Mouse (Mus musculus) MEL (cell line): ENCODE results near the gene Vmn2r51. TPM values are rescaled to one million over a fixed set of nuclear protein-coding genes. Genes with fewer than 3 reads are reported as not detected.
"Not testable (repeated sequence)": the region's sequence is repeated elsewhere in the genome, so short reads cannot be mapped to it uniquely, and the experiment has no call there.

Experiments
- DNase-seq: peaks from one replicate; pipeline ENCODE4 v3.0.0; 2011; ENCODE audit warnings: low read depth, low spot score
- H3K27ac ChIP-seq: 2 replicates; pipeline ENCODE4 v1.5.1; 2012; ENCODE audit warnings: low read depth, mild to moderate bottlenecking, control low read depth, low read length, moderate library complexity; ENCODE audit not compliant: control insufficient read depth
- H3K27me3 ChIP-seq, 2 experiments: fragments of 150-350 bp in 1 of 2; sonication (generic) in 1 of 2; 2 replicates each; pipeline ENCODE4 v1.6.1; 2012; ENCODE audit warnings: low read length in 2 of 2, mild to moderate bottlenecking in 2 of 2, improper control_type of control experiment in 1 of 2, moderate library complexity in 1 of 2; ENCODE audit not compliant: insufficient read depth in 2 of 2, control insufficient read depth in 1 of 2
- H3K36me3 ChIP-seq, 2 experiments: 2 replicates each; pipeline ENCODE4 v1.6.1; 2012 to 2014; ENCODE audit warnings: low read length in 2 of 2, improper control_type of control experiment in 1 of 2, inconsistent platforms in 1 of 2, mild to moderate bottlenecking in 1 of 2; ENCODE audit not compliant: insufficient read depth in 2 of 2, control insufficient read depth in 1 of 2
- H3K4me1 ChIP-seq, 2 experiments: fragments of 150-350 bp in 1 of 2; sonication (generic) in 1 of 2; 2 replicates each; pipeline ENCODE4 v1.6.1; 2012; ENCODE audit warnings: low read length in 2 of 2, improper control_type of control experiment in 1 of 2, mild to moderate bottlenecking in 1 of 2; ENCODE audit not compliant: insufficient read depth in 2 of 2, control insufficient read depth in 1 of 2
- H3K4me3 ChIP-seq, 2 experiments: fragments of 150-350 bp in 1 of 2; sonication (generic) in 1 of 2; 2 replicates each; pipeline ENCODE4 v1.5.1; 2012; ENCODE audit warnings: low read depth in 2 of 2, low read length in 2 of 2, mild to moderate bottlenecking in 2 of 2, moderate library complexity in 2 of 2, control low read depth in 1 of 2, improper control_type of control experiment in 1 of 2; ENCODE audit not compliant: control insufficient read depth in 1 of 2, insufficient read depth in 1 of 2
- H3K79me2 ChIP-seq: 2 replicates; pipeline ENCODE4 v1.6.1; 2012; ENCODE audit warnings: mild to moderate bottlenecking, low read length, moderate library complexity; ENCODE audit not compliant: control insufficient read depth, poor library complexity, insufficient read depth
- H3K9ac ChIP-seq: 2 replicates; pipeline ENCODE4 v1.6.1; 2012; ENCODE audit warnings: low read depth, mild to moderate bottlenecking, control low read depth, low read length, moderate library complexity; ENCODE audit not compliant: control insufficient read depth, poor library complexity, severe bottlenecking
- H3K9me3 ChIP-seq: fragments of 150-350 bp; sonication (generic); replicated peaks from 2 replicates; pipeline ENCODE4 v1.6.1; 2012; ENCODE audit warnings: mild to moderate bottlenecking, low read length, improper control_type of control experiment, moderate library complexity; ENCODE audit not compliant: insufficient read depth
- polyA plus RNA-seq, 2 experiments: library from polyadenylated mRNA; stranded (reverse) in 1 of 2; unstranded in 1 of 2; fragments of >175 nt in 1 of 2; fragments of >200 nt in 1 of 2; gene quantifications; 2 replicates each; pipeline versions ENCODE4 v1.2.1 to v1.2.4; 2012; ENCODE audit warnings: low replicate concordance in 2 of 2, low read depth in 1 of 2; ENCODE audit not compliant: insufficient read length in 2 of 2, insufficient read depth in 1 of 2, missing spikeins in 1 of 2
- total RNA-seq: library from RNA; depleted of rRNA; stranded (reverse); fragments of 300-350 nt; gene quantifications from 2 replicates; pipeline ENCODE4 v1.2.3, GENCODE M21; 2012; rRNA removed

The Vmn2r51 gene
- total RNA-seq (not detected in 2 replicates), polyA plus RNA-seq (not detected)

GRCm38 (mm10) chr7:10105641-10106040, at the start of gene Vmn2r51:
TSS of gene Vmn2r51 (minus strand) at chr7:10105741.
- not testable (repeated sequence) for H3K27me3 ChIP-seq, H3K79me2 ChIP-seq, H3K4me3 ChIP-seq, H3K9ac ChIP-seq, H3K27ac ChIP-seq, H3K36me3 ChIP-seq, DNase-seq, H3K4me1 ChIP-seq, H3K9me3 ChIP-seq

GRCm38 (mm10) chr7:10053196-10053595, 52.3 kb downstream of the Vmn2r51 start, which contains the start of gene Vmn2r50:
TSS of gene Vmn2r50 (minus strand) at chr7:10053296.
- H3K27ac ChIP-seq, H3K9me3 ChIP-seq, H3K4me1 ChIP-seq, H3K79me2 ChIP-seq, H3K27me3 ChIP-seq, H3K9ac ChIP-seq, H3K4me3 ChIP-seq, H3K36me3 ChIP-seq, DNase-seq: not testable (repeated sequence)

Other genes with a start within 250 kb of the Vmn2r51 start
- not detected in 2 replicates for gene Vmn2r48, start 152.2 kb downstream of the Vmn2r51 start, total RNA-seq
- not detected for gene Vmn2r48, start 152.2 kb downstream of the Vmn2r51 start, polyA plus RNA-seq
- not detected in 2 replicates for gene Vmn2r49, start 113.5 kb downstream of the Vmn2r51 start, total RNA-seq
- gene Vmn2r49, start 113.5 kb downstream of the Vmn2r51 start, polyA plus RNA-seq, result not detected
- gene Vmn2r50, start 52.4 kb downstream of the Vmn2r51 start, total RNA-seq, result not detected in 2 replicates
- not detected for gene Vmn2r50, start 52.4 kb downstream of the Vmn2r51 start, polyA plus RNA-seq
- gene Vmn2r52, start 70.8 kb upstream of the Vmn2r51 start, total RNA-seq, result not detected in 2 replicates
- gene Vmn2r52, start 70.8 kb upstream of the Vmn2r51 start, polyA plus RNA-seq, result under 1 TPM in 1 of 2 experiments, not detected in 1; 0.01 TPM
- gene Vmn1r66, start 172.3 kb upstream of the Vmn2r51 start, total RNA-seq, result not detected in 2 replicates
- not detected for gene Vmn1r66, start 172.3 kb upstream of the Vmn2r51 start, polyA plus RNA-seq